Mouse (Mus musculus): ENCODE results near the gene Eif5b. TPM values are rescaled to one million over a fixed set of nuclear protein-coding genes. Genes with fewer than 3 reads are reported as not detected.

Gene Eif5b
- polyA plus RNA-seq, 1 experiment, result 12.1 TPM

GRCm38 (mm10) chr1:38006741-38007140, 8.9 kb downstream of the Eif5b start:
- H3ac ChIP-seq (ENCODE audit: control insufficient read depth, insufficient read length, low read depth), result no peak overlapping the region
- H3K79me3 ChIP-seq (ENCODE audit: low read depth), result peaks cover 95% of the 10 kb centered on the region
- H3K27me3 ChIP-seq (ENCODE audit: control insufficient read depth, insufficient read depth, insufficient read length), result no peaks in the 10 kb centered on the region
- TF ChIP-seq USF1 (IDR thresholded peaks at IDR 0.05; ENCODE audit: low read depth) (no peak), CEBPB (IDR thresholded peaks at IDR 0.05; ENCODE audit: low read depth) (no peak), MAX (IDR thresholded peaks at IDR 0.05) (no peak), CTCF (IDR thresholded peaks at IDR 0.05; ENCODE audit: control insufficient read depth, insufficient read depth, insufficient read length) (no peak), MYOD1 (IDR thresholded peaks at IDR 0.05; ENCODE audit: control insufficient read depth, insufficient read length, low read depth) (no peak), MYOG (IDR thresholded peaks at IDR 0.05; ENCODE audit: control insufficient read depth, extremely low read depth, insufficient read length) (no peak), FOSL1 (IDR thresholded peaks at IDR 0.05; ENCODE audit: insufficient read depth, low read length, poor library complexity, severe bottlenecking) (no peak)
- peaks cover 100% of the 10 kb centered on the region for H3K79me2 ChIP-seq (ENCODE audit: control insufficient read depth, insufficient read depth)
- H3K4me3 ChIP-seq (ENCODE audit: insufficient read depth, poor library complexity, severe bottlenecking), result no peak overlapping the region
- H3K36me3 ChIP-seq (ENCODE audit: control insufficient read depth, insufficient read depth), result peaks cover 7% of the 10 kb centered on the region

GRCm38 (mm10) chr1:38011647-38012046, 13.8 kb downstream of the Eif5b start:
- H3K4me3 ChIP-seq (ENCODE audit: insufficient read depth, poor library complexity, severe bottlenecking), result no peak overlapping the region
- H3K36me3 ChIP-seq (ENCODE audit: control insufficient read depth, insufficient read depth), result no peaks in the 10 kb centered on the region
- peaks cover 93% of the 10 kb centered on the region for H3K79me3 ChIP-seq (ENCODE audit: low read depth)
- TF ChIP-seq USF1 (IDR thresholded peaks at IDR 0.05; ENCODE audit: low read depth) (no peak), MYOD1 (IDR thresholded peaks at IDR 0.05; ENCODE audit: control insufficient read depth, insufficient read length, low read depth) (no peak), FOSL1 (IDR thresholded peaks at IDR 0.05; ENCODE audit: insufficient read depth, low read length, poor library complexity, severe bottlenecking) (no peak), CEBPB (IDR thresholded peaks at IDR 0.05; ENCODE audit: low read depth) (no peak)
- no peaks in the 10 kb centered on the region for H3K27me3 ChIP-seq (ENCODE audit: control insufficient read depth, insufficient read depth, insufficient read length)
- H3ac ChIP-seq (ENCODE audit: control insufficient read depth, insufficient read length, low read depth), result no peak overlapping the region
- H3K79me2 ChIP-seq (ENCODE audit: control insufficient read depth, insufficient read depth), result peaks cover 100% of the 10 kb centered on the region

- H3K4me3 ChIP-seq (ENCODE audit: insufficient read depth, poor library complexity, severe bottlenecking), result no peak overlapping the region
- peaks cover 100% of the 10 kb centered on the region for H3K79me2 ChIP-seq (ENCODE audit: control insufficient read depth, insufficient read depth)
- no peak for TF ChIP-seq USF1 (IDR thresholded peaks at IDR 0.05; ENCODE audit: low read depth)
- TF ChIP-seq CEBPB (IDR thresholded peaks at IDR 0.05; ENCODE audit: low read depth), result no peak
- no peak for TF ChIP-seq MAX (IDR thresholded peaks at IDR 0.05)
- TF ChIP-seq CTCF (IDR thresholded peaks at IDR 0.05; ENCODE audit: control insufficient read depth, insufficient read depth, insufficient read length), result no peak
- no peak for TF ChIP-seq FOSL1 (IDR thresholded peaks at IDR 0.05; ENCODE audit: insufficient read depth, low read length, poor library complexity, severe bottlenecking)
- TF ChIP-seq MYOG (IDR thresholded peaks at IDR 0.05; ENCODE audit: control insufficient read depth, extremely low read depth, insufficient read length), result no peak
- no peak for TF ChIP-seq MYOD1 (IDR thresholded peaks at IDR 0.05; ENCODE audit: control insufficient read depth, insufficient read length, low read depth)
- peaks cover 90% of the 10 kb centered on the region for H3K79me3 ChIP-seq (ENCODE audit: low read depth)
- H3ac ChIP-seq (ENCODE audit: control insufficient read depth, insufficient read length, low read depth), result no peak overlapping the region
- H3K36me3 ChIP-seq (ENCODE audit: control insufficient read depth, insufficient read depth), result no peaks in the 10 kb centered on the region
- H3K27me3 ChIP-seq (ENCODE audit: control insufficient read depth, insufficient read depth, insufficient read length), result no peaks in the 10 kb centered on the region
Measured at GRCm38 (mm10) chr1:38012104-38012503, 14.3 kb downstream of the Eif5b start.

GRCm38 (mm10) chr1:38012509-38012908, 14.7 kb downstream of the Eif5b start:
- H3K79me2 ChIP-seq (ENCODE audit: control insufficient read depth, insufficient read depth), result peaks cover 100% of the 10 kb centered on the region
- H3K4me3 ChIP-seq (ENCODE audit: insufficient read depth, poor library complexity, severe bottlenecking), result no peak overlapping the region
- TF ChIP-seq CTCF (IDR thresholded peaks at IDR 0.05; ENCODE audit: control insufficient read depth, insufficient read depth, insufficient read length), result no peak
- no peak for TF ChIP-seq USF1 (IDR thresholded peaks at IDR 0.05; ENCODE audit: low read depth)
- TF ChIP-seq MYOD1 (IDR thresholded peaks at IDR 0.05; ENCODE audit: control insufficient read depth, insufficient read length, low read depth), result no peak
- no peak for TF ChIP-seq MYOG (IDR thresholded peaks at IDR 0.05; ENCODE audit: control insufficient read depth, extremely low read depth, insufficient read length)
- TF ChIP-seq CEBPB (IDR thresholded peaks at IDR 0.05; ENCODE audit: low read depth), result no peak
- TF ChIP-seq MAX (IDR thresholded peaks at IDR 0.05), result no peak
- H3ac ChIP-seq (ENCODE audit: control insufficient read depth, insufficient read length, low read depth), result no peak overlapping the region
- no peaks in the 10 kb centered on the region for H3K27me3 ChIP-seq (ENCODE audit: control insufficient read depth, insufficient read depth, insufficient read length)
- H3K36me3 ChIP-seq (ENCODE audit: control insufficient read depth, insufficient read depth), result peaks cover 2% of the 10 kb centered on the region
- peaks cover 90% of the 10 kb centered on the region for H3K79me3 ChIP-seq (ENCODE audit: low read depth)

- Histone ChIP-seq H3K4me3 (ENCODE audit: insufficient read depth, poor library complexity, severe bottlenecking) (no peak overlapping the region), H3K79me3 (ENCODE audit: low read depth) (peaks cover 68% of the 10 kb centered on the region), H3K27me3 (ENCODE audit: control insufficient read depth, insufficient read depth, insufficient read length) (no peaks in the 10 kb centered on the region), H3ac (ENCODE audit: control insufficient read depth, insufficient read length, low read depth) (no peak overlapping the region), H3K79me2 (ENCODE audit: control insufficient read depth, insufficient read depth) (peaks cover 86% of the 10 kb centered on the region), H3K36me3 (ENCODE audit: control insufficient read depth, insufficient read depth) (peaks cover 20% of the 10 kb centered on the region)
- TF ChIP-seq MYOG (IDR thresholded peaks at IDR 0.05; ENCODE audit: control insufficient read depth, extremely low read depth, insufficient read length) (no peak), MAX (IDR thresholded peaks at IDR 0.05) (no peak), CTCF (IDR thresholded peaks at IDR 0.05; ENCODE audit: control insufficient read depth, insufficient read depth, insufficient read length) (no peak), MYOD1 (IDR thresholded peaks at IDR 0.05; ENCODE audit: control insufficient read depth, insufficient read length, low read depth) (no peak), USF1 (IDR thresholded peaks at IDR 0.05; ENCODE audit: low read depth) (no peak), CEBPB (IDR thresholded peaks at IDR 0.05; ENCODE audit: low read depth) (no peak), FOSL1 (IDR thresholded peaks at IDR 0.05; ENCODE audit: insufficient read depth, low read length, poor library complexity, severe bottlenecking) (no peak)
Measured at GRCm38 (mm10) chr1:38014551-38015203, 16.9 kb downstream of the Eif5b start.

GRCm38 (mm10) chr1:38027301-38027700, 29.5 kb downstream of the Eif5b start:
- Histone ChIP-seq H3K79me2 (ENCODE audit: control insufficient read depth, insufficient read depth) (peaks cover 27% of the 10 kb centered on the region), H3K27me3 (ENCODE audit: control insufficient read depth, insufficient read depth, insufficient read length) (no peaks in the 10 kb centered on the region), H3K79me3 (ENCODE audit: low read depth) (peaks cover 6% of the 10 kb centered on the region), H3K36me3 (ENCODE audit: control insufficient read depth, insufficient read depth) (peaks cover 38% of the 10 kb centered on the region), H3ac (ENCODE audit: control insufficient read depth, insufficient read length, low read depth) (no peak overlapping the region), H3K4me3 (ENCODE audit: insufficient read depth, poor library complexity, severe bottlenecking) (no peak overlapping the region)
- TF ChIP-seq USF1 (IDR thresholded peaks at IDR 0.05; ENCODE audit: low read depth) (no peak), CTCF (IDR thresholded peaks at IDR 0.05; ENCODE audit: control insufficient read depth, insufficient read depth, insufficient read length) (no peak), MYOG (IDR thresholded peaks at IDR 0.05; ENCODE audit: control insufficient read depth, extremely low read depth, insufficient read length) (no peak), MYOD1 (IDR thresholded peaks at IDR 0.05; ENCODE audit: control insufficient read depth, insufficient read length, low read depth) (no peak), FOSL1 (IDR thresholded peaks at IDR 0.05; ENCODE audit: insufficient read depth, low read length, poor library complexity, severe bottlenecking) (no peak), CEBPB (IDR thresholded peaks at IDR 0.05; ENCODE audit: low read depth) (no peak), MAX (IDR thresholded peaks at IDR 0.05) (no peak)

Data from C2C12 (cell line).